Mouse (Mus musculus): ENCODE measurements at regions not wholly inside any gene's neighbourhood (a gene's known extent, or its start where the extent isn't known, plus 50 kb on each side); places are given as distances from the start of the nearest gene placed in this dataset.

- Histone ChIP-seq H3K27ac (ENCODE audit: low read length) (no peak overlapping the region), H3K4me1 (ENCODE audit: control insufficient read depth, insufficient read depth, low read length) (no peaks in the 10 kb centered on the region), H3K9me3 (replicated peaks; ENCODE audit: control insufficient read depth, low read length) (no peaks in the 10 kb centered on the region), H3K36me3 (ENCODE audit: control insufficient read depth, insufficient read depth) (no peaks in the 10 kb centered on the region), H3K27me3 (ENCODE audit: control insufficient read depth, insufficient read depth, low read length) (no peaks in the 10 kb centered on the region), H3K4me2 (ENCODE audit: low read depth, low read length) (no peak overlapping the region), H3K4me3 (ENCODE audit: low read length) (no peak overlapping the region), H3K9ac (ENCODE audit: low read length) (no peak overlapping the region)
- 84% methylated on average over 10 of the region's 10 CpGs for WGBS
- no peak for ATAC-seq (replicated peaks; ENCODE audit: extremely low read depth, insufficient read depth, low FRiP score)
Observed at GRCm38 (mm10) chr12:26789336-26789846, 320.4 kb downstream of the Cmpk2 start.

- no peak for ATAC-seq (replicated peaks; ENCODE audit: extremely low read depth, insufficient read depth, low FRiP score)
- Histone ChIP-seq H3K9ac (ENCODE audit: low read length) (no peak overlapping the region), H3K36me3 (ENCODE audit: control insufficient read depth, insufficient read depth) (no peaks in the 10 kb centered on the region), H3K4me3 (ENCODE audit: low read length) (no peak overlapping the region), H3K27ac (ENCODE audit: low read length) (no peak overlapping the region), H3K4me1 (ENCODE audit: control insufficient read depth, insufficient read depth, low read length) (peaks cover 4% of the 10 kb centered on the region; the same call in 1 of the 2 replicates), H3K9me3 (replicated peaks; ENCODE audit: control insufficient read depth, low read length) (no peaks in the 10 kb centered on the region; the same call in 1 of the 2 replicates), H3K27me3 (ENCODE audit: control insufficient read depth, insufficient read depth, low read length) (no peaks in the 10 kb centered on the region), H3K4me2 (ENCODE audit: low read depth, low read length) (no peak overlapping the region)
- WGBS = 51% methylated on average over 2 of the region's 2 CpGs
Observed at GRCm38 (mm10) chr12:26785550-26785949, 316.5 kb downstream of the Cmpk2 start.

GRCm38 (mm10) chr12:26784426-26784825 is 315.4 kb downstream of the Cmpk2 start:
- Histone ChIP-seq H3K9me3 (replicated peaks; ENCODE audit: control insufficient read depth, low read length) (no peaks in the 10 kb centered on the region; the same call in 1 of the 2 replicates), H3K4me2 (ENCODE audit: low read depth, low read length) (no peak overlapping the region), H3K4me1 (ENCODE audit: control insufficient read depth, insufficient read depth, low read length) (peaks cover 4% of the 10 kb centered on the region; the same call in 1 of the 2 replicates), H3K27me3 (ENCODE audit: control insufficient read depth, insufficient read depth, low read length) (no peaks in the 10 kb centered on the region), H3K27ac (ENCODE audit: low read length) (no peak overlapping the region), H3K4me3 (ENCODE audit: low read length) (no peak overlapping the region), H3K9ac (ENCODE audit: low read length) (no peak overlapping the region), H3K36me3 (ENCODE audit: control insufficient read depth, insufficient read depth) (no peaks in the 10 kb centered on the region)
- 78% methylated on average over 3 of the region's 3 CpGs for WGBS
- no peak for ATAC-seq (replicated peaks; ENCODE audit: extremely low read depth, insufficient read depth, low FRiP score)

- H3K27me3 ChIP-seq (ENCODE audit: control insufficient read depth, insufficient read depth, low read length) = no peaks in the 10 kb centered on the region
- ATAC-seq (replicated peaks; ENCODE audit: extremely low read depth, insufficient read depth, low FRiP score) = no peak
- WGBS = 74% methylated on average over 3 of the region's 3 CpGs
- H3K36me3 ChIP-seq (ENCODE audit: control insufficient read depth, insufficient read depth) = no peaks in the 10 kb centered on the region
- no peaks in the 10 kb centered on the region; the same call in 1 of the 2 replicates for H3K9me3 ChIP-seq (replicated peaks; ENCODE audit: control insufficient read depth, low read length)
- H3K27ac ChIP-seq (ENCODE audit: low read length) = no peak overlapping the region
- H3K4me3 ChIP-seq (ENCODE audit: low read length) = no peak overlapping the region
- H3K4me2 ChIP-seq (ENCODE audit: low read depth, low read length) = no peak overlapping the region
- H3K4me1 ChIP-seq (ENCODE audit: control insufficient read depth, insufficient read depth, low read length) = peaks cover 4% of the 10 kb centered on the region; the same call in 1 of the 2 replicates
- H3K9ac ChIP-seq (ENCODE audit: low read length) = no peak overlapping the region
Observed at GRCm38 (mm10) chr12:26783800-26784199, 314.8 kb downstream of the Cmpk2 start.

DNA sequence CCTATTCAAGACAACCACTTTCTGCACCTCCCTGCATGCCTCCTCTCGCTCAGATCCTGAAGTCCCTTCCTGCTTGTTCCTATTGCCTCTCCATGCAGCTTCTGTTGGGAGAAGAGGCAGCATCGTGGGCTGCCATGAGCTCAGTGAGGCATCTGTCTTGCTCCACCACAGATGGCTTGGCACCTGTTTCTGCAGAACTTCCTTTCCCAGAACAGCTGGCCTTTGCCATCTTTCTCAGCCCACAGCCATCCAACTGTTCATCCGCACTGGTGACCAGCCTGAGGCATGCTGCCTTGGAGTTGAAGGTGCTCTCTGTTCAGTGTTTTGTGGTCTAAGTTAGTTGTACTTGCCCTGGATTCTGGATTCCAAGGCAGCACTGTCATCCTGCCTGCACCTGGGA is 312.5 kb downstream of the Cmpk2 start:
- Histone ChIP-seq H3K27me3 (ENCODE audit: control insufficient read depth, insufficient read depth, low read length) (no peaks in the 10 kb centered on the region), H3K4me3 (ENCODE audit: low read length) (no peak overlapping the region), H3K36me3 (ENCODE audit: control insufficient read depth, insufficient read depth) (no peaks in the 10 kb centered on the region), H3K9me3 (replicated peaks; ENCODE audit: control insufficient read depth, low read length) (no peaks in the 10 kb centered on the region; the same call in 1 of the 2 replicates), H3K4me2 (ENCODE audit: low read depth, low read length) (no peak overlapping the region), H3K9ac (ENCODE audit: low read length) (no peak overlapping the region), H3K27ac (ENCODE audit: low read length) (no peak overlapping the region), H3K4me1 (ENCODE audit: control insufficient read depth, insufficient read depth, low read length) (peaks cover 4% of the 10 kb centered on the region; the same call in 1 of the 2 replicates)
- ATAC-seq (replicated peaks; ENCODE audit: extremely low read depth, insufficient read depth, low FRiP score) = no peak
- 87% methylated on average over 3 of the region's 3 CpGs for WGBS

- Histone ChIP-seq H3K9me3 (replicated peaks; ENCODE audit: control insufficient read depth, low read length) (no peaks in the 10 kb centered on the region; the same call in 1 of the 2 replicates), H3K36me3 (ENCODE audit: control insufficient read depth, insufficient read depth) (no peaks in the 10 kb centered on the region), H3K4me2 (ENCODE audit: low read depth, low read length) (no peak overlapping the region), H3K4me3 (ENCODE audit: low read length) (no peak overlapping the region), H3K27me3 (ENCODE audit: control insufficient read depth, insufficient read depth, low read length) (no peaks in the 10 kb centered on the region), H3K27ac (ENCODE audit: low read length) (no peak overlapping the region), H3K4me1 (ENCODE audit: control insufficient read depth, insufficient read depth, low read length) (peaks cover under 1% of the 10 kb centered on the region; the same call in 1 of the 2 replicates), H3K9ac (ENCODE audit: low read length) (no peak overlapping the region)
- no peak for ATAC-seq (replicated peaks; ENCODE audit: extremely low read depth, insufficient read depth, low FRiP score)
- 61% methylated on average over 3 of the region's 3 CpGs for WGBS
Observed at GRCm38 (mm10) chr12:26778796-26779195, 309.8 kb downstream of the Cmpk2 start.

GRCm38 (mm10) chr12:26776986-26777385 is 308.0 kb downstream of the Cmpk2 start:
- no peak overlapping the region for H3K4me2 ChIP-seq (ENCODE audit: low read depth, low read length)
- no peak overlapping the region for H3K4me3 ChIP-seq (ENCODE audit: low read length)
- H3K27me3 ChIP-seq (ENCODE audit: control insufficient read depth, insufficient read depth, low read length) = no peaks in the 10 kb centered on the region
- no peak overlapping the region for H3K27ac ChIP-seq (ENCODE audit: low read length)
- no peaks in the 10 kb centered on the region for H3K4me1 ChIP-seq (ENCODE audit: control insufficient read depth, insufficient read depth, low read length)
- no peak overlapping the region for H3K9ac ChIP-seq (ENCODE audit: low read length)
- H3K36me3 ChIP-seq (ENCODE audit: control insufficient read depth, insufficient read depth) = no peaks in the 10 kb centered on the region
- no peaks in the 10 kb centered on the region; the same call in 1 of the 2 replicates for H3K9me3 ChIP-seq (replicated peaks; ENCODE audit: control insufficient read depth, low read length)
- WGBS = 87% methylated on average over 1 of the region's 1 CpGs
- no peak for ATAC-seq (replicated peaks; ENCODE audit: extremely low read depth, insufficient read depth, low FRiP score)

GRCm38 (mm10) chr12:26774016-26774415 is 305.0 kb downstream of the Cmpk2 start:
- H3K36me3 ChIP-seq (ENCODE audit: control insufficient read depth, insufficient read depth) = no peaks in the 10 kb centered on the region
- H3K9me3 ChIP-seq (replicated peaks; ENCODE audit: control insufficient read depth, low read length) = no peaks in the 10 kb centered on the region; the same call in 1 of the 2 replicates
- no peak overlapping the region for H3K27ac ChIP-seq (ENCODE audit: low read length)
- no peak overlapping the region for H3K4me2 ChIP-seq (ENCODE audit: low read depth, low read length)
- no peaks in the 10 kb centered on the region for H3K4me1 ChIP-seq (ENCODE audit: control insufficient read depth, insufficient read depth, low read length)
- 79% methylated on average over 2 of the region's 2 CpGs for WGBS
- H3K9ac ChIP-seq (ENCODE audit: low read length) = no peak overlapping the region
- H3K27me3 ChIP-seq (ENCODE audit: control insufficient read depth, insufficient read depth, low read length) = no peaks in the 10 kb centered on the region
- ATAC-seq (replicated peaks; ENCODE audit: extremely low read depth, insufficient read depth, low FRiP score) = no peak
- no peak overlapping the region for H3K4me3 ChIP-seq (ENCODE audit: low read length)

GRCm38 (mm10) chr12:26770753-26771583 is 302.0 kb downstream of the Cmpk2 start:
- 75% methylated on average over 1 of the region's 1 CpGs for WGBS
- H3K9me3 ChIP-seq (replicated peaks; ENCODE audit: control insufficient read depth, low read length) = no peaks in the 10 kb centered on the region; the same call in 1 of the 2 replicates
- no peak overlapping the region for H3K4me2 ChIP-seq (ENCODE audit: low read depth, low read length)
- H3K4me1 ChIP-seq (ENCODE audit: control insufficient read depth, insufficient read depth, low read length) = no peaks in the 10 kb centered on the region
- H3K4me3 ChIP-seq (ENCODE audit: low read length) = no peak overlapping the region
- no peaks in the 10 kb centered on the region for H3K27me3 ChIP-seq (ENCODE audit: control insufficient read depth, insufficient read depth, low read length)
- no peak overlapping the region for H3K9ac ChIP-seq (ENCODE audit: low read length)
- no peak for ATAC-seq (replicated peaks; ENCODE audit: extremely low read depth, insufficient read depth, low FRiP score)
- no peaks in the 10 kb centered on the region for H3K36me3 ChIP-seq (ENCODE audit: control insufficient read depth, insufficient read depth)
- no peak overlapping the region for H3K27ac ChIP-seq (ENCODE audit: low read length)
